Mouse (Mus musculus) mouse embryonic stem cell (cell line): ENCODE measurements around the gene Synrg.

Experiments
- in situ Hi-C, 2 experiments: fragments of 300-500 bp; cut with MboI; formaldehyde crosslinking; loops; 1 replicate in 1 of 2; 3 replicates in 1 of 2; pipeline ENCODE4 v1.14.3; 2019 to 2020; ENCODE audit warnings: low sequenced_read_pairs in 2 of 2, low pct_unique_long_range_greater_than_20kb in 1 of 2, mixed read lengths in 1 of 2; ENCODE audit not compliant: unreplicated experiment in 1 of 2

The Synrg gene

DNA sequence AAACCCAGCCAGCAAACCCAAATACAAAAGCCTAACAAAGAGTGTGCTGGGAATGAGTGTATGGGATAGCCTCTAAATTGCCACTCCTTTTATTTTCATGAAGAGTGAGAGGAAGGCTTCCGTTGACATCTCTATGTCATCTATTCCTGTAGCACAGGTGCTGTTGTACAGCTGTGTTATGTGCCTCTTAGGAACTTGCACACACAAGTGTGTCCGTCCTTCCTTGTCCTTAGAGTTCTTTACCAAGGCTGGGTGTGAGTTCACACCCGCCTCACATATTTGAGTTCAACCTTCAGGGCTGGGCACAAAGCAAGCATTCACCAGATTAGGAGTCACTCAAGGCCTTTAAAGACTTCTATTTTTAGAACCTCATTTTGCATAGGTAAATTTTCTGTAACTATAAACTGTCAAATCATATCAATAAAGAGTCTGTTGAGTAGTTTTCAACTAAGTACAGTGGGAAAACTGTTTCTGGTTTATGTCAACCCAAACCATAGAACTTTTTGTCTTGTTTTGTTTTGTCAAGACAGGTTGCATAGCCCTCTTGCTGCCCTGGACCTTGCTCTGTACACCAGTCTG is 99.5 kb downstream of the Synrg start:
- in situ Hi-C loops = no loop called here

DNA sequence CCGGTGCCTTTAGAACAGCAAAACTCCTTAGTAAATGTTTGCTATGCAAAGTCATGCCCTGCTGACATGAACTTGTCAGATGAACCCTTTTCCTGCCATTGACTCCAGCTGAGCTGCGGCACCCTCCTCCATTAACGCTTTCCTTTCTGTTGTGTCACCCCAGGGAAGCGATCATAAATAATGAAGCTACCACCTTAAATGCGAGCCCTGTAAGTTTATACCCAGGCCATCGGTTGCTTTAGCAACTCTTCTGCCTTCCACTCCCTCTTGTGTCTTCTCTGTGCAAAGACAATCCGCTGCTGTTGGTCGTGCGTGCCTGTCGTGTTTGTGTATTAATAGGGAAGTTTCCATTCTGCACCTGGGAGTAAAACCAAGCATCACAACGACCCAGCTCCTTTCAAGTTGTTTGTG is 101.8 kb downstream of the Synrg start:
- in situ Hi-C loops = no loop called here

DNA sequence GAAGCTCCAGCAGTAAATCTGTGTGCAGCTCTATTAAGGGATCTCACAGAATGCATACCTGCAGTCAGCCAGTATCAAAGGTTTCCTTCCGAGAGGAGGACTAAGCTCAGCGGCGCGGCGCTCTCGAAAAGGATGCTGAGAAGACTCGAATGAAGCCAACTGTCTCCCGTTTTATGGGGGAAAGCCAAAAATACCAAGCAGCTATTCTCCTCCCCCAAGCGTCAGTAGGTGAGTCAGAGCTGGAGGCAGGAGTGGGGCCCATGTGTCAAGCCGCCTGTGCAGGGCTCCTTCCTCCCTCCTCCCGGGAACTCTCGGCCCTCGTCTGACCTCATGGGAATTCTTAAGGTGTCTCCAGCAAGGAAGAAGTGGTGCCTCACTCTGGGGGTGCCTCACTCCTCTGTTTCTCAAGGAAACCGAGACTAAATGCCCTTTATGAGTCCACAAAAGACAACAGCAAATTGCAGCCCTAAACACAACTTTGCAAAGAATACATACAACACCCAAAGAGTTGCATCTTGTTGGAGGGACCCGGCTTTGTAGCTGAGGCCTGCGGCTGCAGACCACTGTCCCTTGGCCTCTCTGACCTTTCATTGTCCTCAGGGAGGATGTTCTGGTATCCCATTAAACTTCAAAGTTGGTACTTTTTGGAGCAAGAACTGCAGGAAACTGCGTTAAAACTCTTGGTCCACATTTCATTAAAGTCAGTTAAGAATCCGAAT is 102.9 kb downstream of the Synrg start:
- in situ Hi-C loops = no loop called here

DNA sequence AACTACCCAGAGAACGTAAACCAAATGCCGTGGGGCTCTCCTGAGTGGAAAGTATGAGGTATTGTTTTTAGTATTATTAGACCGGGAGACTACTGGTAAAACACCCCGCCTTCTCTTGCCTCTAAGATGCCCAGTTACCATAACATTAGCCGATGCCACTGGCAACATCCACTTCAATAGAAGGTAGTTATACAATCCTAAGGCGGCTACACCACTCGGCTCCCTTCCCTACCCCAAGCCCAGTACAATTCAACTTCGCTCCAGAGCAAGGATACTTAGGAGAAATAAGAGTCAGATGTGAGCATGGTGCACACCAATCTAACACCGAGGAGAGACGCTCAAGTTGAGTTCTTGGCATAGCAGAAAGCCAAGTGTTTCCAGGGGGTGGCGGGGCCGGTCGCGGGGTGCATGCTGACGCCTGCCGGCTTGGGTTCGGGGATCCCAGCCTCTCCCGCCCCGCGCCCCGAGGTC is 103.5 kb downstream of the Synrg start:
- in situ Hi-C loops = no loop called here

DNA sequence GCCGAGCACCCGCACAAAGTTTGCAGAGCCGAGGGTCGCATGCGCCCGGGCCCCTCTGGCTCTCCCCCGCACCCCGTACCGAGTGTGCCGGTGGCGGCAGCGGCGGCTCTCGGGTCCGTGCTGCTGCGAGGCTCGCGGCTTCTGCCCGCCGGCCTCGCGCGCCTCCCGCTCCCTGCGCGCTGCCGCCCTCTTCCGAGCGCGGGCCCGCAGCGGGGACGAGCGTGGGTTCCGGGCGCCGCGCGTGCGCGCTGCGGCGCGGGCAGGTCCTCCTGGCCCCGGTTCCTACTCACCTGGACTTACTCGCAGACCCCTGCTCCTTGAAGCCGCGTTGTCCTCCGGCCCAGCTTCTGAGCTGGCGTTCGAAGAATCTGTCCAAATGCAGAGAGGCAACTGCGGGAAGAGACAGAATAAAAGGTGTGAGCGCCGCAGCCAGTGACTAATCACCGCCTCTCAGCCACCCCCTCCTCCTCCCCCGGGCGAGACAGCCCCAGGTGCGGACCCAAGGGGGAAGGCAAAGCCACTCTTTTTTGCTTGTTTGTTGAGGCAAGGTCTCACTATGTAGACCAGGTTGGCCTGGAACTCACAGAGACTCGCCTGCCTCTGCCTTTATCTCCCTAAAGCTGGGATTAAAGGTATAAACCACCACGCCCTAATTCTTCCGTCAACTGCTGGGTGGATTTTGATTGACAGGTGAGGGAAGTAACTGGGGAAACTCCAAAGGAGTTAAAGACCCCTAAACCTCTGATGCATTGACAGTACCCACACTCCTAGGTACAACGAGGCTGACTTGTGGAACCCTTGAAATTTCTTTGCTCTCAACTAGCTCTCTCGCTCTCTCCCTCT is 104.2 kb downstream of the Synrg start:
- in situ Hi-C loops = no loop called here

DNA sequence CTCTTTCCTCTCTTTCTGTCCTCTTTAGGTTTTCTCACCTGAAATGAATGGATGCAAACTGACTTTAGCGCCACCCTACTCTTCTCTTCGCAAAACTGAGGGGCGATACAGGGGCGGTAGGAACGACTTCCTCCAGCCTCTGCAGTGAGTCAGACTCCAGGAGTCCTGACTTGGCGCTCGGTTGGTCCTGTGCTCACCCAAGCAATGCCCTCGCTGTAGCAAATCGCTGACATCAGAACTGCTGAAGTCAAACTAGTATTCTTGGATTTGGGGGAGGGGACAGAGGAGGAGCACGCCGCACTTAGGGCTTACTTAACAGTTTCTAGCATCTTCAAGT is 104.8 kb downstream of the Synrg start, which contains the start of gene Dusp14:
TSS of gene Dusp14 (minus strand) at position 228 of the 337 bp plus-strand sequence.
- in situ Hi-C loops = no loop called here

DNA sequence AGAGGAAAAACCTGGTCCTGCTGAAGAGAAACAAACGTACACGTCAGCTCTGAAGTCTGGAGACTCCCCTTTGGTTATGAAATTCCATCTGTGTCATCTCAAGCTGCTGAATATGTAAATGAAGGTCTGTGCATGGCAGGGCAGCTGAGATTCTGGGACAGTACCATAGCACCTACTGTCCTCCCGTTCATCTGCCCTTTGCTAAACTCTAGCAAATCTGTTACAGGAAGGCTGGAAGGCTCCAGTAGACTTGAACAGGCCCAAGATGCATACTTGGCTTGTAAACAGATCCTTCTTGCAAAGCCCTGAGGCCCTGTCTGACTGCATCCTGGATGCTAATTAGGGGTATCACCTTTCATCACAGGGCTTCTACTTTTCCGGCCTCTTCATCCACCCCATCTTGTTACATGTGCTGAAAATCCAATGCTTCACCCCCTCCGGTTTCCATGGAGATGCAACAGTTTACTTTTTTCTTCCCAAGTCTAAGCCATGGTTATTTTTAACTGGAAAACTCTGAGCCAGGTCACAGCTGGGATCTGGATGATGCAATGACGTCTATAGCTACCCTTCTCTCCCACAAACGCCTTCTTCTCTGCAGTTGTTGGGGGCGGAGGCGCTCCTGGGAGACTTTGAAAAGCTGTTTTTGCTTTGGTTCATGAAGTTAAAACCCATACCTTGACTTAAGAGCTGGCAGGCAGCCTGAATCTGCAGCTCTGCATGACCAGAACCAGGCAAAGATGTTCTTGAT is 108.8 kb downstream of the Synrg start:
- in situ Hi-C loops = no loop called here

- in situ Hi-C loops = no loop called here
These were observed 109.9 kb downstream of the Synrg start for GRCm38 (mm10) chr11:84073816-84074764.

GRCm38 (mm10) chr11:84077008-84077407 is 112.8 kb downstream of the Synrg start:
- in situ Hi-C loops = no loop called here

DNA sequence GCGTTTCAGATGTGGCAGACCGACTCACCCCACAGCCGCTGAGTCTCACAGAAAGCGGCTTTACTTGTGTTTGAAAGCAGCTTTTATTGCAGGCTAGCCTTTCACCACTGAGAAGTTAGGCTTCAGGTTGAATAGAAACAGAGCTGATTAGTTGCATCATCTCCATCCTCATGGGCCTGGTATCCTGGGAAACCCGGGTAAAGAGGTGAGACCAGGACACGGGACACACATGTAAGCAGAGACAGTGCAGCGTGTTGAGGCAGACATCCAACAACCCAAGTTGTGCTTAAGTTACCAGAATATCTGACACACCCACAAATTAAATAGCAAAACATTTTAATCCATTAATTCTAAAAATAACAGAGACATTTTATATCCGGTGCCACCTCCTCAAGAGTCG is 114.4 kb downstream of the Synrg start:
- in situ Hi-C loops = no loop called here

- in situ Hi-C loops = no loop called here
These were observed 115.1 kb downstream of the Synrg start for GRCm38 (mm10) chr11:84079361-84079760.

GRCm38 (mm10) chr11:84079887-84080286 is 115.7 kb downstream of the Synrg start:
- in situ Hi-C loops = no loop called here

DNA sequence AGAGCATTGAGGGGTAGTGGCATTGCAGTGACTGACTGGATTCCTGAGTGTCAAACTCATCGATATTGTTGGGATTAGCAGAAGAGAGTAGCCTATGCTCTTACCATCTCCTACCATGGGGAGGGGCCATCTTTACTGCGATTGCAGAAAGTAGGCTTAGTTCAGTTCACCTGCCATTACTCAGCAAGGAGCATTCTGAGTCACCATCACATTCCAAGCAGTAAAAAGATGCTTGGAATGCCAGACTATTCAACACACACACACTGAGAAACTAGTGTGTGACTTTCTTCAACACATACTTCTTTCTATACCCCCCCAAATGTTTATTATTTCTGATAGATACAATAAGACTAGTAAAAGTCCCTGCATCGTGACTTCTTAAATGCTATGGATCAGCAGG is 116.1 kb downstream of the Synrg start:
- in situ Hi-C loops = no loop called here

DNA sequence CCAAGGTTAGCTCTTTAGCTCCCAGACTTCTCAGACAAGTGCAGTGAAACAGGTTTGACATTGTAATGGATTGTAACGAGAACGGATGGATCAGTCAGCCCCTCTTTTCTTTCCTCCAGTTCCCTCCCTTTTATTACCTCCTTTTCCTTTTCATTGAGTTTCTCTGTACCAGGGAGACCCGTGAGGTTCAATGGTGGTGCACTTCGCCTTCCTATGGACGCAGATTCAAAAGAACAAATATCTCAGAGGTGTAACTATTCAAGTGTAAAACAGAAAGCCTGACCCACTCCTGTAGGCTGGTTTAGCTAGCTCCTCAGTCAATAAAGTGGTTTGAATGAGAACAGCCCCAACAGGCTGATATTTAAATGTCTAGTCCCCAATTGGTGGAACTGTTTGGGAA is 117.7 kb downstream of the Synrg start:
- in situ Hi-C loops = no loop called here

DNA sequence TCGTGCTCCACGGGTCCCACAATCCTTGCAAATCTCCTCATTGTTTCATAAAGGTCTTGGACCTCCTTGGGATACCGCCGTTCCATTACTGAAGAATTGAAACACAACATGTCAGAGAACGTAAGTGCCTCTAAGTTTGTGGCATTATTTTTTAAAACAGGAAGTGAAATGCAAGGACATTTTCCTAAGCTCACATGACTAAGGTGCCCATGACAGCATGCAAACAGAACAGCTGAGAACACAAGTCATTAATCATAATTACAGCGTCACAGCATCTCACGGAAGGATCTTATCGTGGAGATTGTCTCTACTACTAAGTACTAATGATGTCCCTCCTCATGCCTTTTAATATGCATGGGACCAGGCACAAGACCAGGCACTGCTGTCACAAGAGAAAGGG is 126.3 kb downstream of the Synrg start:
- in situ Hi-C loops = no loop called here
